Mouse (Mus musculus): ENCODE measurements at regions not wholly inside any gene's neighbourhood (a gene's known extent, or its start where the extent isn't known, plus 50 kb on each side); places are given as distances from the start of the nearest gene placed in this dataset.

- no peak for DNase-seq (ENCODE audit: low spot score)
Observed at GRCm38 (mm10) chr10:46905337-46905736, 1327.7 kb downstream of the Hace1 start.

- peak; percentile 33 for DNase-seq (ENCODE audit: low spot score)
Observed at GRCm38 (mm10) chr10:46922527-46923200, 1345.0 kb downstream of the Hace1 start.

- DNase-seq (ENCODE audit: low spot score) = no peak
Observed at GRCm38 (mm10) chr10:46934311-46934710, 1356.7 kb downstream of the Hace1 start.

GRCm38 (mm10) chr10:46936248-46936970, 1358.8 kb downstream of the Hace1 start:
- no peak for DNase-seq (ENCODE audit: low spot score)

- peak; percentile 23 for DNase-seq (ENCODE audit: low spot score)
Observed at GRCm38 (mm10) chr10:46939338-46939737, 1361.7 kb downstream of the Hace1 start.

GRCm38 (mm10) chr10:46939819-46940218, 1362.2 kb downstream of the Hace1 start:
- DNase-seq (ENCODE audit: low spot score) = peak; percentile 59

GRCm38 (mm10) chr10:46952940-46953339, 1375.3 kb downstream of the Hace1 start:
- DNase-seq (ENCODE audit: low spot score) = no peak

- DNase-seq (ENCODE audit: low spot score) = no peak
Observed at GRCm38 (mm10) chr10:46954701-46955100, 1377.1 kb downstream of the Hace1 start.

GRCm38 (mm10) chr10:46980410-46980809, 1402.8 kb downstream of the Hace1 start:
- no peak for DNase-seq (ENCODE audit: low spot score)

- no peak for DNase-seq (ENCODE audit: low spot score)
Observed at GRCm38 (mm10) chr10:46999701-47000100, 1422.1 kb downstream of the Hace1 start.

- no peak for DNase-seq (ENCODE audit: low spot score)
Observed at GRCm38 (mm10) chr10:47028765-47029164, 1451.1 kb downstream of the Hace1 start.

GRCm38 (mm10) chr10:47054672-47055071, 1477.0 kb downstream of the Hace1 start:
- no peak for DNase-seq (ENCODE audit: low spot score)

GRCm38 (mm10) chr10:47102551-47102950, 1524.9 kb downstream of the Hace1 start:
- DNase-seq (ENCODE audit: low spot score) = no peak
